Mouse (Mus musculus) heart, embryonic 10.5 days (tissue): ENCODE data around the gene Olfr503. TPM values are rescaled to one million over a fixed set of nuclear protein-coding genes. Genes with fewer than 3 reads are reported as not detected.
"Not testable (repeated sequence)": the region's sequence is repeated elsewhere in the genome, so short reads cannot be mapped to it uniquely, and the experiment has no call there.

Experiments used
- DNase-seq: peaks from one replicate; pipeline ENCODE4 v3.0.0-alpha.2; 2017; ENCODE audit warnings: low spot score
- H3K27ac ChIP-seq: fragments of 300-500 bp; sonication (generic); 2 replicates; pipeline ENCODE4 v1.5.1; 2016; ENCODE audit warnings: mild to moderate bottlenecking
- H3K27me3 ChIP-seq: fragments of 300-500 bp; sonication (generic); 2 replicates; pipeline ENCODE4 v1.6.1; 2016; ENCODE audit warnings: mild to moderate bottlenecking; ENCODE audit not compliant: poor library complexity, insufficient read depth, severe bottlenecking
- H3K36me3 ChIP-seq: fragments of 300-500 bp; sonication (generic); 2 replicates; pipeline ENCODE4 v1.6.1; 2016; ENCODE audit warnings: mild to moderate bottlenecking, moderate library complexity
- H3K4me1 ChIP-seq: fragments of 300-500 bp; sonication (generic); 2 replicates; pipeline ENCODE4 v1.6.1; 2016; ENCODE audit warnings: mild to moderate bottlenecking
- H3K4me3 ChIP-seq: fragments of 300-500 bp; sonication (generic); 2 replicates; pipeline ENCODE4 v1.5.1; 2016; ENCODE audit warnings: mild to moderate bottlenecking, moderate library complexity
- H3K9me3 ChIP-seq: fragments of 300-500 bp; sonication (generic); 2 replicates; pipeline ENCODE4 v1.6.1; 2016; ENCODE audit warnings: mild to moderate bottlenecking, moderate library complexity
- WGBS: fragments of 180-500 bp; shearing (Covaris S2); methylation state at CpG from one replicate; pipeline ENCODE4 v1.1.7; 2016; 5-methylcytosine and 5-hydroxymethylcytosine counted together
- polyA plus RNA-seq: library from polyadenylated mRNA; unstranded; fragments of >200 nt; fragmentation: Nextera tagmentation; extraction: Ambion mirVana; gene quantifications from 2 replicates; pipeline ENCODE4 v1.2.1, GENCODE M21; 2016

Olfr503 gene
- not detected in 2 replicates for polyA plus RNA-seq

DNA sequence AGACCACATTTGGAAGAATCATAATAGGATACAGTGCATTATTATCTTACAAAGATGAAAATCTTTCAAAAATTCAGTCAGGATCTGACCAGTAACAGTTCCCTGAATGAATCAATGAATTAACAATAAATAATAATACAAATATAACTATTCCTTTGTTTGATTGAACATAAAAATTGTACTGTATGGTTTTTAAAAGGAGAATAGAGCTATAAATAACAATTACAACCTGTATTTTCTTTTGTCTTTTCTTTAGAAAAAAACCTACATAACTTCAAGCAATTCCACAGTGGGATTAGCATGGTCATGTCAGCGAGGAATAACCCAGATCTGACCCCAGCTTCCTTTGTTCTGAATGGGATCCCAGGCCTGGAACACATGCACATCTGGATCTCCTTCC, at the start of gene Olfr503:
Olfr503 (plus strand) TSS at position 301 of the 400 bp plus-strand sequence.
- not testable (repeated sequence) for H3K27ac ChIP-seq, H3K4me3 ChIP-seq, H3K36me3 ChIP-seq, H3K4me1 ChIP-seq, H3K27me3 ChIP-seq, DNase-seq, H3K9me3 ChIP-seq
- 61% methylated on average over 1 of the region's 1 CpGs for WGBS

DNA sequence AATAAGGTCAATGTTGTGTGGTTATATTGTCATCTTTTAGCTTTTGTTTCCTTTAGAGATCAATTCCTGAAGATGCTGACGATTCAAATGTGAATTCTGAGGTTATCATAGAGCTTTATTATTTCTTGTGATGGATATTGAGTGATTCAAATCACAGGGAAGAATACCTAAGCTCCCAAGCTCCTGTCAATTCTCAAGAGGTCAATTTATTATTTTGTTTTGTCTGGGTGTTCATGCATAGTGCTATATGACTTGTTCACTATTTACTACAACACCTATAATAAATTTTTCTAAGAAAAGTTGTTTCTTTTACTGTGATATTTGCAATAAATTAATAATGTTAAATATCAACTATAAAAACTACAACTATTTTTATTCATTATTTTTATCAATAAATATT, 19.4 kb upstream of the Olfr503 start, which contains the start of gene Olfr502:
Olfr502 (minus strand) TSS at position 101 of the 400 bp plus-strand sequence.
- DNase-seq = no peak
- Histone ChIP-seq H3K36me3 (no peaks in the 10 kb centered on the region), H3K27me3 (no peaks in the 10 kb centered on the region), H3K27ac (no peak within 1 kb of the TSS), H3K4me1 (no peaks in the 10 kb centered on the region), H3K9me3 (peaks cover 6% of the 10 kb centered on the region), H3K4me3 (no peak within 1 kb of the TSS)
- 63% methylated on average over 1 of the region's 1 CpGs for WGBS

DNA sequence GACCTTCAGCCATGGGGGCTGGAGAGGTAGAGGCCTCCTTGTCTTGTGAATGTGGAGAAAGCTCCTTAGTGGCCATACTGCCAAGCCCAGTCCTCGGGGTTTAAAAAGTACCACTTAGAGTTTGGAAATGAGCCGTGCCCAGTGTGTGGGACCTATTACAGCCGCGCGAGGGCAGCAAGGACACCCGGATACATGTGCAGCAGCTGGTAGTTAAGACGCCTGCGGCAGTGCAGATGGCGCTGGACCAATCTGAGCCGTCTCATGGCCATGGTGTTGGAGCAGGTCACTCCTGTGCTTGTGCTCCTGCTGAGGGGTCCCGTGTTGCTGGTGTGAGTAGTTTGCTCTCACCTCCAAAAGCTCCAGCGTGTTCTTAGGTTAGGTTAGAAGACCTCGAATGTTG, 1.9 kb upstream of the Olfr503 start:
- DNase-seq = no peak
- H3K9me3 ChIP-seq = peaks cover 5% of the 10 kb centered on the region; the same call in 1 of the 2 replicates
- H3K4me3 ChIP-seq = no peak overlapping the region
- 78% methylated on average over 13 of the region's 13 CpGs for WGBS
- no peaks in the 10 kb centered on the region for H3K27me3 ChIP-seq
- no peaks in the 10 kb centered on the region for H3K36me3 ChIP-seq
- no peaks in the 10 kb centered on the region for H3K4me1 ChIP-seq
- H3K27ac ChIP-seq = no peak overlapping the region

DNA sequence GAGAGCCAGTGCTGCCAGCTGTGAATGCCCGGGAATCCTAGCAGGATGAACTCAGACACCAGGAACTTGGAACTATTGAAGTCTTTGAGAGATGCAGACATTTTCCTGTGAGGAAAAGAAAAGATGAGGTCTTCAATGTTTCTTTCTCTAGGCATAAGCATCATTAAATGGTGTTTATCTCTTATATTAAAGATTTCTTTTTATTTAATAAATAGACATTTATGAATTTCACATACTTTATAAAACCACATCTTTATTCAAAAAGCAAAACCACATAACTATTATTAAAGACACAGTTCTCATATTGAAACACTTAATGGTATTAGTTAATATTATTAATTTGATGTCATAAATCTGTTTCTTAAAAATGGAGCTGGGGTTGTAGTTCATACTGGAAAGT, 21.4 kb downstream of the Olfr503 start, which contains the start of gene Olfr504:
Olfr504 (minus strand) TSS at position 101 of the 400 bp plus-strand sequence.
- no peak for DNase-seq
- H3K27ac ChIP-seq = no peak within 1 kb of the TSS
- WGBS = 57% methylated on average over 1 of the region's 1 CpGs
- H3K27me3 ChIP-seq = no peaks in the 10 kb centered on the region
- no peaks in the 10 kb centered on the region for H3K4me1 ChIP-seq
- H3K36me3 ChIP-seq = no peaks in the 10 kb centered on the region
- no peak within 1 kb of the TSS for H3K4me3 ChIP-seq
- 0 out of 2 replicates have a peak, but pooled peaks cover 3% of the 10 kb centered on the region for H3K9me3 ChIP-seq

DNA sequence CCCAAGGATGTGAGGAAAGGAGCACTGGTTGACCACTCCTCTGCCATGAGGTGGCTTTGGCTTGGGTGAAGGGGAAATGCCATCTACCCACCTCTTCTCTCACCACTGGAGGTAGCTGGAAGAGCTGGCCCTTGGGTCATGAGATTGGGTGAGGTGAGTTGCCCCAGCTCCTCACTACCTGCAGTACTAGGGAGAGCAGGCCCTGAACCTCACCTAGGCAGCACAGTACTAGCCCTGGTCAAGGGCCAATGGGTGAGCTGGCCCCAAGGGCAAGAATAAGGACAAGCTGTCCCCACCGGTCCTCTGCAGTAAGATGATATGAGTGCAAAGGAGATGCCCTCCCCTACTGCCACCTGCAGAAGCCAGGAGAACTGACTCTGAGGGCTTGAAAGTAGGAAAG, 45.5 kb downstream of the Olfr503 start:
- Histone ChIP-seq H3K4me3 (no peak overlapping the region), H3K27me3 (no peaks in the 10 kb centered on the region), H3K27ac (no peak overlapping the region), H3K4me1 (no peaks in the 10 kb centered on the region), H3K9me3 (peaks cover 7% of the 10 kb centered on the region; the same call in 1 of the 2 replicates), H3K36me3 (no peaks in the 10 kb centered on the region)
- WGBS = 81% methylated on average over 1 of the region's 1 CpGs
- no peak for DNase-seq

Other genes starting within 250 kb of the Olfr503 start
- not detected in 2 replicates for gene Olfr491, start 231.1 kb upstream of the Olfr503 start, polyA plus RNA-seq
- not detected in 2 replicates for gene Olfr492, start 220.9 kb upstream of the Olfr503 start, polyA plus RNA-seq
- not detected in 2 replicates for gene Olfr493, start 197.5 kb upstream of the Olfr503 start, polyA plus RNA-seq
- not detected in 2 replicates for gene Olfr494, start 179.2 kb upstream of the Olfr503 start, polyA plus RNA-seq
- not detected in 2 replicates for gene Olfr495, start 151.4 kb upstream of the Olfr503 start, polyA plus RNA-seq
- gene Olfr497, start 124.1 kb upstream of the Olfr503 start, polyA plus RNA-seq = not detected in 2 replicates
- gene Olfr498, start 79.2 kb upstream of the Olfr503 start, polyA plus RNA-seq = not detected in 2 replicates
- gene Olfr502, start 19.5 kb upstream of the Olfr503 start, polyA plus RNA-seq = not detected in 2 replicates
- not detected in 2 replicates for gene Olfr504, start 21.3 kb downstream of the Olfr503 start, polyA plus RNA-seq
- not detected in 2 replicates for gene Olfr506, start 66.3 kb downstream of the Olfr503 start, polyA plus RNA-seq
- gene Olfr507, start 77.3 kb downstream of the Olfr503 start, polyA plus RNA-seq = not detected in 2 replicates
- gene Olfr508, start 85.5 kb downstream of the Olfr503 start, polyA plus RNA-seq = not detected in 2 replicates
- not detected in 2 replicates for gene Olfr509, start 107.4 kb downstream of the Olfr503 start, polyA plus RNA-seq
- gene Olfr510, start 121.9 kb downstream of the Olfr503 start, polyA plus RNA-seq = not detected in 2 replicates
- gene Olfr512, start 168.8 kb downstream of the Olfr503 start, polyA plus RNA-seq = not detected in 2 replicates
- not detected in 2 replicates for gene Olfr513, start 206.4 kb downstream of the Olfr503 start, polyA plus RNA-seq